Mouse (Mus musculus) natural killer cell, adult 2 months (primary cell): ENCODE measurements at regions not wholly inside any gene's neighbourhood (a gene's known extent, or its start where the extent isn't known, plus 50 kb on each side); places are given as distances from the start of the nearest gene placed in this dataset.

Experiments
- DNase-seq, 2 experiments: peaks; one replicate each; pipeline ENCODE4 v3.0.0; 2022; ENCODE audit warnings: low spot score in 2 of 2

DNA sequence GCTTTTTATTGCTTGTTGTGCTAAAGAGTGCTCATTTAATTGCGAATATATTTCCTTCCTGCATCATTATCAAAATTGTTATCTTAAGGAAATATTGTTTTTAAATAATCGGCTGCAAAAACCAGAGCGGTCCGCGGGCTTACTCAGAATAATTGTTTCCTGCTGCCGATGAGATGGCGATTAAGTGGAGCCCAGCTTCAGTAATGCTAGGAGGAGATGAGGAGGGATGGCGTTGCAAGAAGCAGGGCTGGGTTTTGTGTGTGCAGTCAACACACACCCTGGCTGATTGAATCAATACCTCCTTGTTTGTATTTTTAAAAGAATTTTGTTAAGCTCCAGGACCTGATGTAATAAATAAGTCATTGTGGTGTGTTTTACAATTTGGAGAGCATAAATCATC is 331.2 kb downstream of the Setd4 start:
- no peak for DNase-seq

DNA sequence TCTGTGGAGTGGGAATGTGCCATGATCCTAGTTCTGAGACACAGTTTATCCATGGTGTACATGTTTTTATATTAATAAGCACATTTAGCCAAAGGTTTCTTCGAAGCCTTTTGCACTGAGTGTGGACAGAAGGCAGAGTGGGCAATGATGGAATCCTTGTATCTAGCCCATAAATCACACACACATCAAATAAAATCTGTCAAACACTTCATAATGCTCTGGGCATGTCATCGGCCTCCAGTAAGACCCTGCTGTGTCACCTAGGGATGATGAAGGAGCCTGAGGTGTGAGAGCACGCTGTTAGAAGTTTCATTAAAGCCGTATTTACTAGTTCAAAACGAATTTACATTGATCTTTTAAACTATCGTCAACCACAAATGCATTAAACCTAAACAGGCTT is 331.7 kb downstream of the Setd4 start:
- DNase-seq: no peak

DNA sequence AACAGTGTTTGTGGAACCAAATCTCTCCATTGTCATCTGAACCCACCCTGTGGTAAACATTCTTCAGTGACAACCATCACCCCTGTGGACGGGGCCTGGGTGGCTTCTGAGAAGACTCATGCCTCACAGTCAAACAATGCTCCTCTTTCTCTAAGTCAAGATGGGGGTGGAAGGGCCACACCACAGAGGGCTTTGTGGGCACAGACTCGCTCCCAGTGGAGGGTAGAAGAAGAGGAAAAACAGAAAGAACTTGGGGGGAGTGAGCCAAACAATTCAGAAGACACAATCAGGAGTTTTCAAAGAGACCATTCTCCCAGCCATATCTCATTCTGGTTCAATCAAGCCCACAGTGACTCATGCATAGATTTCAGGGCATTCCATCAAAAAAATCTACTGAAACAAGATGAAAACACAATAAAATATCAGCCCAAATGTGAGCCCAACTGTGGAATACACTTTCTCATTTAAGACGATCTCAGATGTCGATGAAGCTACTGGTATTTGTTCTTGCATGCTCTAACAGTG is 339.7 kb downstream of the Setd4 start:
- no peak for DNase-seq

DNA sequence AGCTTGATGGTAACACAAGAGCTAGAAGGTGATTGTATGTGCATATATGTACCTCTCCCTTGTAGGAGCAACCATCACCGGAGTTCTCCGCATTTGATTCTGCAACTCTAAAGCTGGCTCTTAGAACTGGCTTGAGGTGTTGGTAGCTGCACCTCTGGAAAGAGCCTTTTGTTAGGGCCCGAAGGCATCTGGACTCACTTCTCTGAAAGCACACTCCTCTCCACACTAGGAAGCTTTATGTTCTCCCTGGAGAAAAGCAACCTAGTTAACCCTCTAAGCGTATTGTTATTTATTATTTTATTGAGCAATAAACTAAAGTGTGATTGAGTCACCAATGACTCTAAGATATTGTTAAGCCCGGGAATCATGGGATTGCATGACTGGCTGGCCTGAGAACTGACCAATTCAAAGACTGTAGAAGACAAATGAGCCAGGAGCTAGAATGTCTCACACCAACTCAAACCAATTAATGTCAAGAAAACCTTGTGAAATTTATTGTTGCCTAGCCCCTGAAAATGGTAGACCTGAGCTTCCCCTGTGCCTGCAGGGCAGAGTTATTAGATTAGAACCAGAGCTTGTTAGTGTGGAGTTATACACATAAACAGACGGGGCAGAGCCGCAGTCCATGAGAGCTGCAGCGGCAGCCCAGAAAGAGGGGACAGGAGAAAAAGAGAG is 340.6 kb downstream of the Setd4 start:
- DNase-seq: no peak

DNA sequence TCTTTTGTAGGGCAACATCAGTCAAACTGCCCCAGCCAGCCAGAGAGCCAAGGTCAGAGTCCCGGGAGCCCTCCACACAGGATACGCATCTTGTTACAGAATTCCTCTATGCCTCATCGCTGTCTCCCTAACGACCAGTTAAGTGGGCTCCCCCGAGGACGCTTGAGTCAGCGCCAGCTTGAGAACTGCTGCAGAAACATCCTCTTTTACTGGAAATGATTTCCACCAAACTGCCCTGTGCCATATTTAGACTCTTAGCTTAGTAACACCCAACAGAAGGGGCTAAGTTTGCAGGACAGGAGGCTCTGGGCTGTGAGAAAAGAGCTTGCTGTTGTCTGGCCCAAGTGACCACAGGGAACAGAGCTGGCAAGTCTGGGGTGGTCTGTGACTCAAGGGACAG is 357.0 kb downstream of the Setd4 start:
- DNase-seq: no peak

DNA sequence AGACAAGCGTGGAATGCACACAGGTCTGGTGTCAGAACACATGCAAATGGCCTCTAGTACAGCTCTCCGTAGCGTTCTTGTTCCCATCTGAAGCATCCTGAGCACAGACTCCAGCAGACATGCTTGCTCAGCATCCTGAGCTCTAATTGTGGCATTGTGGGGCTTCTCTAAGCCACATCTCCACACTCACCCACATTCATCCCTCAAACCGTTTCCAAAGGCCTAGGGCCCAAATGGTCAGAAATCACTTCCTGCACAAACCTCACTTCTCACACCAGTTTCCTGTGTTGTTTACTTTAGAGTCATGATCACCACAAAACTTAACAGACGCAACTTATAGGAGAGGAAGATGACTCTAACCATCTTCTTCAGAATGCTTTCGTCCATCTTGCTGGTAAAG is 358.1 kb downstream of the Setd4 start:
- peak; percentile 29 to 65 for DNase-seq

DNA sequence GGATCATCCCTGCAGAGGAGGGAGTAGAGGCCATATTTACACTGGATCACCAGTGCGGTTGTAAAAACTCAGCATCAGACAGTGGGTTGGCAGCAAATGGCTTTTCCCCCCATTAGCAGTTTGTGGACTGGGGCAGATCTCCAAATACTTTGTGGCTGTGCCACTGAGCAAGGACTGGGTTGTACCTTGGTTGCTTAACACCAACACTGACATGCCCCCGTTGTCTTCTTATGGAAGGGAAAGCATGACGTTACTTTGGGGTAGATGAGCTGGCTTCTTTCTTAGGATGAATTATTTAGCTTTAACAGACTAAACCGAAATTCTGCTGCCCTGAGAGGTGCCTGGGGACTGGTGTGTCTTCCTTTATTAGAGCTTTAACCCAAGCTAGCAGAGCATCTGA is 365.0 kb downstream of the Setd4 start:
- DNase-seq: no peak

DNA sequence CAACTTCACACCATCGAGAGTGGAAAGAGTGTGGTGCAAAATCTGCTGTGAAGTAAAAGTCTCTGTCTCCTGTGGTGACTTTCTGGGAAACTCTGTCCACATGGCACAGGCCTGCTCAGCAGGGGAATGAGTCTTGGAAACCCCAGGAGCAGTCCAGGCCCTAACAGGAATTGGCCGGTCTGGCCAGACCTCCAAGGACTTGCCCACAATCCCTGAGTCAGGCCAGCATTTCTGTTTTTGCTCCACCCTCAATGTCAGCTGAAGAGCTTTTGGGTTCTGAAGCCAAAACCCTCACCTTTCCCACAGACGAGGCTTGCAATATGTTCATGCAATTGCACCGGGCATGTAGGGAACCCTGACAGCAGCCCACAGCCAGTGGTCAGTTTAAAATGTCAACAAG is 365.5 kb downstream of the Setd4 start:
- DNase-seq: no peak

DNA sequence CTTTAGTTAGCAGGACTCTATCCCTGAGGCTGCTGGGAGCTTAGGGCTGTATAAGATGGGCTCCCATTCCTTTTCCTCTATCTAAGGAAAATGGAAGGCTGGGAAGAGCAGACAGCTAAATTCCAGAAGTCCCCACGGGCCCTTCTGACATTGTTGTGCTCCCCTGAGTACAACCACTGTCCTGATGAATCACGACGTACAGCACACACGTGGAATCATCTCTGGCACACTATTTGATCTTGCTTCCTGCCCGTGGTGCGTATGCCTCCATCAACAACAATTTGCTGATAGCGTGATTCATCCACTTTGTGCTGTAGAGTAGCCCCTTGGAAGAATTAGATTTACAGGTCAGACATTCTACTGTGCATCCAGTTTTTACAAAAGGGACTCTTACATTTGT is 378.2 kb downstream of the Setd4 start:
- no peak for DNase-seq

DNA sequence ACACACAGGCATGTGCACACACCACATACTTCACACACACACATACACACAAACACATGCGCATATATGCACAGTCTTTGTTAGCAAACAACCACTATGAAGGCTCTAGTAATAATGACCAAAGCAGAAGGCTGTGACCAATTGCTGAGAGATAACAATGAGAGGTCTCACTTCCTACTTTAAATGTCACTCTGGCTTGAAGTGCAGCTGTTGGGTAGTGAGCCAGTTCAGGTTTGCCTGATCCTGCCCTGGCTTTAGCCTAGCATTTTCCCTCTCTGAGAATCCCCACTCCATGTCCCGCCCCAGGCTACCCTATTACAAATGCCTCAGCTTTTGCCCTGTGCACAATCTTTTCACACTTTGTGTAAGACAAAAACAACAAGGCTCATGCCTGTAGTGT is 378.7 kb downstream of the Setd4 start:
- DNase-seq: no peak

DNA sequence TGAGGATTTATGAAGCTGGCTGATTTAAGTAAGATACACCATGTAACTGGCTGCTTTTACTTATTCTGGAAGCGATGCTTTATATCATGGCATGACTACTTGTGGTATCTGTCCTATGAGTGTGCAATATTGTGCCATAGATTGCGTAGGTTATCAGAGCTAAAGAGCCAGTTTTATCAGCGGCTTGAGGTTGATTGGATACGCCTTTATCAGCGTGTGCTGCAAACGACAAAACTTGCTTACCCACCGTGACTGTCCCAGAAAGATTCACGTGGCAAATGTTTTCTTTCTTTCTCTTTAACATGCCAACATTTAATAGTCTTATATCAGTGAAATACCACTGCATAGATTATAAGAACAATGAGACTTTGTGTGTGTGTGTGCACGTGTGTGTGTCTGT is 384.1 kb downstream of the Setd4 start:
- no peak for DNase-seq

DNA sequence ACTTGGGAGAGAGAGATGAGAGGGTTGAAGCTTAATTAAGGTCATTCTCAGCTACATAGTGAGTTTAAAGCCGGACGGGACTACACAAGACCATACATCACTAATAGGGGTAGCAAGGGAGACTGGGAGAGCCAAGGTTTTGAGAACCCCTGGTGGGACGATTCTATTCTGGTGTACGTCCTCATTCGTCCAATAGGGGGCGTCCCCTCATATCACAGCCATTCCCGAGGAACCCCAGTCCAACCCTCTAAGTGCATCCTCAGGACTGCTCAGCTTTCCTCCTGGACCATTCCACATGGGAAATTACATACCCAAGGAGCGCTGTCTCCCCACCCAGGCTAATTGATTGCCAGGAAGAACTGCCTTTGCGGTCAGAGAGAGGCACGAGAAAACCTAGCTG is 385.5 kb downstream of the Setd4 start:
- no peak for DNase-seq

DNA sequence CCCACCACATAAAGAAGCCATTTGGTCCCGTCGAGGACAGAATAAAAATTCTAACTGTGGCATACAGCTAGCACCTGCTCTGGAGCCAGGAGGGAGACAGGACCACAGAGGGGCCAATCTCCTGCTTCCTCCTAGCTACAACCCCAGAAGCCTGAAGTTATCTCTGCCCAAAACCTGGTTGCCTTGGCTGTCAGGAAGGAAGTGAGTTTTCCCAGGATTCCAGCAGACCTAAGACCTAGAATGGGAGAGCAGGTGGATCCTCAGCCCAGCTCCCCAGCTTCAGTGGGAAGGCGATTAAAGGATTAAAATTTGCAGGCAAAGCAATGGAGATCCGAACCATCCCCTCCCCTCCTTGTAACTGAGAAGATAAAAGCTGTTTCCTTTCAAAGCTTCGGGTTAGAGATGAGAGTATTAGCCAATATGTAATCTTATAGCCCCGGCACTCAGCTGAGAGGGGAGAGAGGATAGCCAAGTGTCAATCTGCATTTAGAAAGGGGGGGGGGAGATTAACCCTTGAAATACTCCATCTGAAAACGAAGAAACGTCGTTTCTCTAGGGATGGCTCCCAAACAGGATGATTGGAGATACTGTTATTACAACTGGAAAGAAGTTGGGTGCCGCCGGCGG is 386.1 kb downstream of the Setd4 start:
- no peak for DNase-seq

DNA sequence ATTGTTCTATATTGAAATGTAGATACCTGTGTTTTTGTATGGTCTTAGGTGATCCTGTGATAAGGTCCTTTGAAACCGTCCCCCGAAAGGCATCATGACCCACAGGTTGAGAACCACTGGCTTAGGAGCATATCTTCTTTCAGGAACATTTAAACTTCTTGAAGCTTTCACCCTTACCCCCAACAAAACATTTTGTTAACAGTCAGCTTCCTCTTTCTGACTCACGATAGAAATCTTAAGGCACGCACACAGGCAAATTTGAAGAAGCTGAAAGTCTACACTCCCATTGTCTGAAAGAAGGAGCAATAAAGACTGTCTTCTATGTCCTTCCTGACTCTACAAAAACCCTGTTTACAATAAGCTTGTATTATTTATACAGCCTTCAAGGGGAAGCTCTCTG is 388.2 kb downstream of the Setd4 start:
- DNase-seq: no peak

DNA sequence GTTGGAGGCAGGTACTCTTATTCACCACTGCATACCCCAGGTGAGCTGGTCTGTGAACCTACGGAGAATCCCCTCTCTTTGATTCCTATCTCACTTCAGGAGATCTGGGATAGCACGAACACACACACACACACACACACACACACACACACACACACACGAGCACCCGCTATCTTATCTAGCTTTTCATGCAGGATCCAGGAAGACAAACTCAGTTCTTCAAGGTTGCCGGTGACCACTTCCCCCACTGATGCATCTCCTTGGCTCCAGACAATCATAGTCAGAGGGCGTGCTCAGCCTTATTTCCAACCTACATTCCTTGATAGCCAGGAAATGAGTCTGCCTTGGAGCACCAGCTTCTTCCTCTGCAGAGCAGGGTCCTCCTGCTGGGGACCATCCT is 387.7 kb upstream of the Runx1 start:
- DNase-seq: no peak

DNA sequence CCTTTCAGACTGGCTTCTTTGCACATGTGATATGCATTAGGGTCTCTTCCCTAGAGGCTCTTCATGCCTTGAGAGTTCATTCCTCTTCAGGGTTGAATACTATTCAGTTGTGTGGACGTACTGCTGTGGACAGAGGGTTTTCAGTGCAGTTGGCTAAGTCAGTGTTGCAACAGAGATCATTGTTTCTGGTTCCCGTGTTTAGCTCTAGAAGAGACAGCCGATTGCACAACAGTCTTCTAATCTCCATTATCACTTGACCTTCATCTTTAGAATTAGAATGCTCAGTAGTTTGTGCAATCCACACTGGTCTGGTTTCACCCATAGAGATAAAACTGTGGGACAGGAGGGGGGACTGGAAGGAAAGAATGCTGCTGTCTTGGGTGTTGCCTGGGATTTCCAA is 381.7 kb upstream of the Runx1 start:
- no peak for DNase-seq

DNA sequence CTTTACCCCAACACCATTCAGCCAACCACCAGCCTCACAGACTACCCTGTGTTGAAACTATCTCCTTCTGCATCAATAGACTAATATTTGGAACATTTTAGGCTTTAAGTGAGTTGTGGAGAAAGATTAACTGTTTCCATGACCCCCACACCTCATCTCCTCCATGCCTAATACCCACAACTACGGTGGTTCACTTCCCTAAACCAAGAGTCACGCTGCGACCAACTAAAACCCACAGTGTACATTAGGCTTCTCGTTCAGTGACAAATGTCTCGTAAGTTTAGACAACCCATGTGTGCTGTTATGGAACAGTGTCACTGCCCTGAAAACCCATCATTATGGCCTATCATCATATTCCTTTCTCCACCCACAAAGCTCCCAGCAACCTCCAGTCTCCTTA is 381.3 kb upstream of the Runx1 start:
- DNase-seq: no peak

DNA sequence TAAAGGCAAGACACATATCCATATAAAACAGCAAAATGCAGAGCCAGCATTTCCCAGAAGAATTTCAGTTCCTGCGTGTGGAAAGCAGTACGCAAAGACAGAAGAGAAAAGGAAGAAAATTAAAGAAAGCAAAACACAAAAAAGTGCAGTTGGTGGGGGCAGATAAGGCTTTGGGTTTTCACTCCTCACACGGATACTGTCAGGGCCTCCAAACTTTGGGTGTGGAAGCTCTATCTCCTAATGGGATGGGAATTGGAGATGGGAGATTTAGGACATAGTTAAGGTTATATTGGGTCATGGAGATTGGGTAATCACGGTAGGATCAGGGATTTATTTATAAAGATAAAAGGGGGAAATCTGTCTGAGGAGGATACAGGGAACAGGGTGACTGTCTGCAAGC is 380.4 kb upstream of the Runx1 start:
- DNase-seq: no peak

DNA sequence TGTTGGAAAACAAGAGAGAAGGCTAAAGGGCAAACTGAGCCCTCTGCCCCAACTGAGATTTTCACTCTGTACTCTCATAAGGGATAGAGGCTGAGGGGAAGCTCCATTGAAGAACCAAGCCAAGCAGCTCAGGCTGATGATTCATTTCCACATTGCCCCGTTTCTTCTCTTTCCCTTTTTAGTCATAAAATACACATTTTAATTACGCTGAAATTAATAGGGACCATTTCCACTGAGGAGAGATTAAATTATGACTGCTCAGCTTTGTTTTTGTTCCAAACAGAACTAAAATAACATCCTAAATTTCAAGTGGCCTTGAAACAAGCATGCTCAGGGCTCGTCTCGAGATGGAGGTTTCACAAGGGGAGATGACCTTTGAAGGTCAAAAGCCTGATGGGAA is 378.7 kb upstream of the Runx1 start:
- DNase-seq: no peak

DNA sequence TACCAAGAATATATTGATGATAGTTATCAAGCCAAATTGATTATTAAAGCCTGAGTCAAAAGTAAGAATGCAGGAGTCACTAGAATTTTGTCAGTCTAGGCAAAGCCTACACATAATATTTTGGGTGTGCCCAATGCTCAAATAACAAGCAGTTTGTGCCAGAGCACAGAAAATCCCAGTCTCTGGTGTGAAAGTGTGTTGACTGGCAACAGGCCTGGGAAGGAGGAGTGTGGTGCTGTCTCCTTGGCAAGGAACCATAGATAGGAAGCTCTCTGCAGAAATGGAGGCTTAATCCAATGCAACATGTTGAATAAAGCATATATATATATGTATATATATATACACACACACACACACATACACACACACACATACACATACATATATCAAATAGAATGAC is 376.6 kb upstream of the Runx1 start:
- no peak for DNase-seq

DNA sequence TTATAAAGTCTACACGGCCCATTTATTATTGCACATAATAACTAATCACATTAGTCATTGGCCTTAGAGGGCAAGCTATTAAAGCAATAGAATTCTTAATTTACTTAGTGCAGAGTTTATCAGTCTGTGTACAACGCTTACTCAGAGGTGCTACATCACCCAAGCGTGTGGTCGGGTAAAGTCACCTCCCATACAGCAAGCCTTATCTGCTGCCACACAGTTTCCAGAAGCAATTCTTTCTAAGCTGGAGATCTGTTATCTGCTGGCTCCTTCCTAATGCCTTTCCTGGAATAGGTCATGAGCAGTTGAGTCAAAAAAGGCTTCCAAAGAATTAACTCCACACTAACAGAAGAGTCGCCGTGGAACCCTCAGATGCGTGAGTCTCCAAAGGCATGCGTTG is 371.4 kb upstream of the Runx1 start:
- DNase-seq: no peak

DNA sequence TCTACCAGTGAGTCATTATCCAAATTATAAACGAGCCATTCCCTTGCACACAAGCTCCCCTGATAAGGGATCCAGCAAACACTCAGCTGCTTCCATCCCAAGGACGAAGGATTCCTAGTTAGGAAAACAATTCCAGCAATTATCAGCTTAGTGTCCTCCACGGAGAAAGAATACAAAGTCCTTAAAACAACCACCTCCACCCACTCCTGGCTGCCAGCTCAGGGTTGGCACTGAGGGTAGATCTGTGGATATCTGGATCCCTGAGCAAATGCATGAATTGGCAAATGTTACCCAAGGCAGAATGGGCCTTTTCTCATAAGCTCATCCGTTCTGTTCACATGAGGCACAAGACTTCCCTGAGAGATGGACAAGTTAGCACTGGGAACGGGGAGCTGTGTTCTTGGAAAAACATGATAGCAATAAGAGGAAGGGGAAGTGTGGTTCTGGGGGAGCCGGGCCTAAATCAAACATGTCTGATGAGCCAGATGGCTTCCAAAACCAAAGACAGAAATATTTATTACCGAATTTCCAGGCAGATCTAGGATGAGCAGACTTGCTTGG is 368.1 kb upstream of the Runx1 start:
- DNase-seq: no peak

DNA sequence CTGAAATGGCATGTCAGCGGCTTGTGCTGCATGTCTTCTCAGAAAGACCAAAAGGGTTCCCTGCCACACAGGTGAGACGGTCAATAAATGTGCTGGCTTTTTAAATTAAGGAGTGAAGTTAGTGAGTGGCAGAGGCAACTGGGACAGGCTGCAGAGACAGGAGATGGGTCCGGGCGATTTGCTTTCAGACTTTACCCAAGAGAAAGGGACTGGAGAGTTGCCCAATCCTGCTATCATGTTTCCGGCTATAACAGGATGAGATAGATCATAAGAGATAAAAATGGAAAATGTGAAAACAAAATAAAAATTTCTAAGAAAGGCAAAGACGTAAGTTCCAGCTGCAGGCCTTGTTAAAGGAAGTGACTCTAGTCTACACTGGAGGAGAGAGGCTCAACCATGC is 367.3 kb upstream of the Runx1 start:
- DNase-seq: no peak
